Mouse (Mus musculus) neural tube, embryonic 11.5 days (tissue): ENCODE results near the gene Lgals9. TPM values are rescaled to one million over a fixed set of nuclear protein-coding genes. Genes with fewer than 3 reads are reported as not detected.

Experiments used
- ATAC-seq: fragments of 200-750 bp; cut with Nextera tagmentation; 2 replicates; pipeline ENCODE4 v1.8.0; 2017; ENCODE audit warnings: moderate number of reproducible peaks, mild to moderate bottlenecking, moderate TSS enrichment, moderate library complexity; ENCODE audit not compliant: insufficient read depth, low FRiP score, low TSS enrichment
- DNase-seq: peaks from one replicate; pipeline ENCODE4 v3.0.0-alpha.2; 2015; ENCODE audit warnings: low spot score
- H3K27ac ChIP-seq: fragments of 300-500 bp; sonication (generic); 2 replicates; pipeline ENCODE4 v1.5.1; 2014; ENCODE audit warnings: low read depth, mild to moderate bottlenecking, low read length
- H3K27me3 ChIP-seq: fragments of 300-500 bp; sonication (generic); 2 replicates; pipeline ENCODE4 v1.6.1; 2014; ENCODE audit warnings: mild to moderate bottlenecking, low read length, mixed read lengths; ENCODE audit not compliant: control insufficient read depth, insufficient read depth
- H3K36me3 ChIP-seq: fragments of 300-500 bp; sonication (generic); 2 replicates; pipeline ENCODE4 v1.6.1; 2014; ENCODE audit warnings: mild to moderate bottlenecking, low read length, moderate library complexity, mixed read lengths; ENCODE audit not compliant: control insufficient read depth, insufficient read depth
- H3K4me1 ChIP-seq: fragments of 300-500 bp; sonication (generic); 2 replicates; pipeline ENCODE4 v1.6.1; 2014; ENCODE audit warnings: low read length, mixed read lengths; ENCODE audit not compliant: control insufficient read depth, insufficient read depth
- H3K4me2 ChIP-seq: fragments of 300-500 bp; sonication (generic); 2 replicates; pipeline ENCODE4 v1.6.1; 2014; ENCODE audit warnings: low read depth, mild to moderate bottlenecking, moderate library complexity
- H3K4me3 ChIP-seq: fragments of 300-500 bp; sonication (generic); 2 replicates; pipeline ENCODE4 v1.5.1; 2014; ENCODE audit warnings: low read depth, low read length
- H3K9ac ChIP-seq: fragments of 300-500 bp; sonication (generic); 2 replicates; pipeline ENCODE4 v1.6.1; 2014; ENCODE audit warnings: mild to moderate bottlenecking, low read length
- H3K9me3 ChIP-seq: fragments of 300-500 bp; sonication (generic); 2 replicates; pipeline ENCODE4 v1.6.1; 2016; ENCODE audit warnings: low read length; ENCODE audit not compliant: control insufficient read depth
- WGBS: fragments of 180-500 bp; shearing (Covaris S2); extraction: QIAGEN DNeasy Blood & Tissue Kit; methylation state at CpG from one replicate; pipeline ENCODE4 v1.1.7; 2014; 5-methylcytosine and 5-hydroxymethylcytosine counted together
- polyA plus RNA-seq: library from polyadenylated mRNA; unstranded; fragments of >200 nt; fragmentation: Nextera tagmentation; extraction: Ambion mirVana; gene quantifications from 2 replicates; pipeline ENCODE4 v1.2.1, GENCODE M21; 2014

Gene Lgals9
- polyA plus RNA-seq, 1 experiment from 2014 or later: 5.9 TPM

- no peak overlapping the region for H3K4me2 ChIP-seq
- no peaks in the 10 kb centered on the region for H3K4me1 ChIP-seq
- no peak overlapping the region for H3K9ac ChIP-seq
- H3K4me3 ChIP-seq: no peak overlapping the region
- H3K9me3 ChIP-seq: no peaks in the 10 kb centered on the region
- peaks cover 2% of the 10 kb centered on the region; the same call in 1 of the 2 replicates for H3K36me3 ChIP-seq
- ATAC-seq: no peak
- no peak for DNase-seq
- H3K27me3 ChIP-seq: no peaks in the 10 kb centered on the region
- 82% methylated on average over 21 of the region's 21 CpGs for WGBS
- no peak overlapping the region for H3K27ac ChIP-seq
These were observed 35.8 kb upstream of the Lgals9 start for GRCm38 (mm10) chr11:79020535-79021045.

GRCm38 (mm10) chr11:79019839-79020534 lies 35.2 kb upstream of the Lgals9 start:
- ATAC-seq: no peak
- no peaks in the 10 kb centered on the region for H3K27me3 ChIP-seq
- no peak overlapping the region for H3K4me2 ChIP-seq
- H3K4me3 ChIP-seq: no peak overlapping the region
- H3K27ac ChIP-seq: no peak overlapping the region
- 87% methylated on average over 17 of the region's 17 CpGs for WGBS
- H3K36me3 ChIP-seq: peaks cover 2% of the 10 kb centered on the region; the same call in 1 of the 2 replicates
- no peaks in the 10 kb centered on the region for H3K9me3 ChIP-seq
- H3K9ac ChIP-seq: no peak overlapping the region
- DNase-seq: no peak
- no peaks in the 10 kb centered on the region for H3K4me1 ChIP-seq

DNA sequence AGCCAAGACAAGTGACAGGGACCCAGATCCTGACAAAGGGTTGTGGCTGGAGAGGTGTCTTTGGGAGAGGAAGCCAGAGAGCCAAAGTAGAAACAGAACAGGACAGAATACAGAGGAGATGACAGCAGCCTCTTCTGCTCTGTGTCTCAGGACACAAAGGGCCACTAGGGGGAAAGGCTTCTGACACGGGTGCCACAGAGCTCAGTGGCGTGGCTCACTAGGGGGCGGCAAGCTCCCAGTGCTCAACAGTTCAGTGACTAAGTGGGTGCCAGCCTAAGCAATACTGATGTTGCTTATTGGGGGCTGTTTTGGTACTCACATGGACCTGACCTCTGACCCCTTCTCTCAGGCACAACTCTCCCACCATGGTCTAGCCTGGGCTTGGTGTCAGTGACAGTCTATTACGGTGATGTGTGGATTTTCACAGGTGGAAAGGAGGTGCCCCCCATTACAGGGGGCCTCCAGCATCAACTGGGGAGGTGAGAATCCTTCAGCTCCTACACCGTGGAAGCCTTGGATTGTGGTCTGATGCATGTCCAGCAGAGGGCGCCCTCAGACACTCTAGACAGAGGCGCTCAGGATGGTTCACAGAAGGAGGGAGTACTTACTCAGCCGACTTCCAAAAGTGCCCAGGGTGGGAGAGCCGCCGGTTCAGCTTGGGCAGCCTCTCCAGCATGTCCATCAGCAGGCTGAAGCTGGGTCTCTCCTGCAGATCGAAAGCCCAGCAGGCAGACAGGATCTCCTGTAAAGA lies 34.4 kb upstream of the Lgals9 start:
- 57% methylated on average over 11 of the region's 11 CpGs for WGBS
- DNase-seq (peak; percentile 64), ATAC-seq (no peak)
- Histone ChIP-seq H3K9me3 (no peaks in the 10 kb centered on the region), H3K4me3 (no peak overlapping the region), H3K4me2 (no peak overlapping the region), H3K27me3 (no peaks in the 10 kb centered on the region), H3K27ac (no peak overlapping the region), H3K9ac (no peak overlapping the region), H3K4me1 (no peaks in the 10 kb centered on the region), H3K36me3 (peaks cover 2% of the 10 kb centered on the region; the same call in 1 of the 2 replicates)

DNA sequence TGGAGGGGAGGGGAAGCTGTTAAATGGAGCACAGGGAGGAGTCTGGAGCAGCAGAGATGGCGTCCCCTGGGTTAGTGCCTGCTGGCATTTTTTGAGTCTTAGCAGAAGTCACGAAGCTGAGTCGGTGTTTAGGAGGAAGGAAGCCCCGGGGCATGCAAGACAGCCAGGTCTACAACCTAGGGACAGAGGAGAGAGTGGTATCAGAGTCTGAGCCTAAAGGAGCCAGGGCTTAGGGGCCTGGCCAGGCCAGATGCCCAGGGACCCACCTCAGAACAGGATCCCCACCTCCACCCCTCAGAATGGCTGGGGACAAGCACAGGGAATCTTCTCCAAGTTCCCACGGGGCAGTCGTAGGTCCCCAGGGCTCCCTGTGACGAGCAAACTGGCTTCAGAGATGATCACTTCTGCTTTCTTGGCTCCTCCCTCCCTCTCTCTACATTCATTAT lies 32.4 kb upstream of the Lgals9 start:
- Histone ChIP-seq H3K4me2 (no peak overlapping the region), H3K27me3 (no peaks in the 10 kb centered on the region), H3K9me3 (no peaks in the 10 kb centered on the region), H3K36me3 (peaks cover 2% of the 10 kb centered on the region; the same call in 1 of the 2 replicates), H3K4me3 (no peak overlapping the region), H3K9ac (no peak overlapping the region), H3K4me1 (no peaks in the 10 kb centered on the region), H3K27ac (no peak overlapping the region)
- WGBS: 74% methylated on average over 7 of the region's 7 CpGs
- ATAC-seq (no peak), DNase-seq (no peak)

DNA sequence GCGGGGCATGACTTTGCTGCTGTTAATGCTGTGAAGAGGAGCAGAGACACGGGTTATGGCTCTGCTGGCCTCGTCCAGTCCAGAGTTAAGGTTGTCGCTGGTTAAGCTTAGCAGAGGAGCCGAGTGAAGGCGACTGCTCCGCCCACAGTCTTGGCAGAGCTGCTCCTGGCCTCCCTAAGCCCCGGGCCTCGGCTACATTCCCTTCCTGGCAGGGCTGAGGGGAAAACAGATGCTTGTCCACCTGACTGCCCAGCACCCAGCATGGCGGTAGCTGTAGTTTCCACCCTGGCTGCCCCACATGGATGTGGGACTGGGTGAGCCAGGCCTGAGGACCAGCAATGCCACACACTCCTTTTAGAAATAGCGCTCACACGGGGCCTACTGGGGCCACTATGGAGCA lies 31.5 kb upstream of the Lgals9 start:
- ATAC-seq (no peak), DNase-seq (no peak)
- Histone ChIP-seq H3K4me3 (no peak overlapping the region), H3K9ac (no peak overlapping the region), H3K36me3 (peaks cover 2% of the 10 kb centered on the region; the same call in 1 of the 2 replicates), H3K27me3 (no peaks in the 10 kb centered on the region), H3K27ac (no peak overlapping the region), H3K4me1 (no peaks in the 10 kb centered on the region), H3K9me3 (no peaks in the 10 kb centered on the region), H3K4me2 (no peak overlapping the region)
- WGBS: 63% methylated on average over 12 of the region's 12 CpGs

DNA sequence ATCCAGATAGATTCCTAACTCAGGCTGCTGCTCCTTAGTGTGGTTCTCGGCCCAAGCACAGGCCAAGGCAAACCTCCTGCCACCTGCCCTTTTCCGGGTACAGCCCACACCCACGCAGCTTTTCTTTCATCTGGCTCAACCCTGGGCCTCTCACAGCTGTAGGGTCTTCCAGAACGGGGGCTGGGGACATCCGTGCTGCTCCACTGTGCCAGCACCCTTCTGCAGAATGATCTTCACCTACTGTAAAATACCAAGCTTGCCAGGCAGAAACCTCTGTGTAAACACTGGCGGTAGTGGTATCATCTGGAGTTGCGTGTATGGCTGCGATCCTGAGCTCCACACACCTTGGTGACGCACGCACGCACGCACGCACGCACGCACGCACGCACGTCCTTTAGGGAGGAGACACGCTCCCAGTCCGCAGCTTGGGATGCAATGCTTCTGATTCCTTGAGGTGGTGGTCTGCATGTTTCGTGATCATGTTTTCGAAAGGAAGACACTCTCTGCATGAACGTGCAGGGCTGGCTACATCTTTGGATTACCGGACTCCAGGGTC lies 31.0 kb upstream of the Lgals9 start:
- Histone ChIP-seq H3K9me3 (no peaks in the 10 kb centered on the region), H3K4me3 (no peak overlapping the region), H3K36me3 (peaks cover 2% of the 10 kb centered on the region; the same call in 1 of the 2 replicates), H3K27ac (no peak overlapping the region), H3K4me1 (no peaks in the 10 kb centered on the region), H3K9ac (no peak overlapping the region), H3K27me3 (no peaks in the 10 kb centered on the region), H3K4me2 (no peak overlapping the region)
- 92% methylated on average over 24 of the region's 24 CpGs for WGBS
- no peak for ATAC-seq
- no peak for DNase-seq

DNA sequence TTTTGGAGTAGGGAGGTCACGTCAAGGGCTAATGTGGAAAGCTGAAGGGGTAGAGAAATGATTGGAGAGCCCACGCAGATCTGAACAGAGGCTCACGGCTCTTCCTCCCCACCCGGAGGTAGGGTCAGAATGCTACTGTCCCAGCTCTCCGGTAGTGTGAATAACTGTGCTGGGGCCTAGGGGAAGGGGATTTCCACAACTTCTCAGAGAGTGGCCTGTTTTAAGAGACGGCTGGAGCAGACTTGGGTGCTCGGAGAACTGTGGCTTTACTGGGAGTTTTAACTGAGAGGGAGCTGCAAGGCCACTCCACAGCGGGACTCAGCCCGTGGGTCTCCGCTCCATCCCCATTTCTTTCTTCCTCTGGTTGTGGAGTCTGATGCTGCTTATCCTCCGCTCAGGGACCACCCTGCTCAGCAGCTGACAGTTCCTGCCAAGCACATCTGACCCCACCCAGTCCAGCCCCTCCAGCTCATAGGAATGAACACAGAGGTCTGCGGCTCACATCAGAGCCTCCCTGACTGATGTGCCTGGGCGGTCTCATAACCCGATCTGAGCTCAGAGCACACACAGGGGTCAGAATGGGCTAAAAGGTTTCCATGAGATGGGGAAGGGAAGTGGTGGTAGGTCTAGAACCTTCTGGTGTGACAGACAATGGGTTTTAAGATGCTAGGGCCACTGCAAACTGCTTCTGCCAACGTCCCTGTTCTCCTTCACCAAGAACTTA lies 30.0 kb upstream of the Lgals9 start:
- H3K27ac ChIP-seq: no peak overlapping the region
- H3K36me3 ChIP-seq: peaks cover 2% of the 10 kb centered on the region; the same call in 1 of the 2 replicates
- H3K4me1 ChIP-seq: no peaks in the 10 kb centered on the region
- H3K4me3 ChIP-seq: no peak overlapping the region
- H3K27me3 ChIP-seq: no peaks in the 10 kb centered on the region
- 78% methylated on average over 15 of the region's 15 CpGs for WGBS
- no peak overlapping the region for H3K4me2 ChIP-seq
- no peaks in the 10 kb centered on the region for H3K9me3 ChIP-seq
- ATAC-seq: no peak
- H3K9ac ChIP-seq: no peak overlapping the region
- DNase-seq: no peak

DNA sequence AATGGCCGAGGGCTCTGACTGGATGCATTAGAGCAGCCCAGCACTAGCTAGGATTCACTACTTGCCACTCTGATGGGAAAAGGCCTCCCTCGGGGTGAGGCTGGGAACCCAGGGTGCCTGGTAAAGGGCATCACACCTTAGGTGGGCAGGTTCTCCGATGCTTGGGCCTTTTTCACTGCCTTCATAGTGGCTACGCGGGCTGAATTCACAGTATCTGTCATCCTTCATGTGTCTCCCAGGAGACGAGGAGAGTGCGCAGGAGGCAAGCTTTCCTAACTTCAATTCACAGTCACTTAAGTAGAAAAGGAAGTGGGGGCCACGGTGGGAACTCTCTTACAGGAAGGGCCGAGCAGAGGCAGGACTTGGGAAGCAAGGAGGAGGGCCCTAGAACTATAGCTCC lies 29.1 kb upstream of the Lgals9 start:
- no peaks in the 10 kb centered on the region for H3K9me3 ChIP-seq
- H3K4me2 ChIP-seq: no peak overlapping the region
- DNase-seq (no peak), ATAC-seq (no peak)
- H3K27me3 ChIP-seq: no peaks in the 10 kb centered on the region
- no peak overlapping the region for H3K4me3 ChIP-seq
- H3K4me1 ChIP-seq: no peaks in the 10 kb centered on the region
- no peak overlapping the region for H3K27ac ChIP-seq
- peaks cover 2% of the 10 kb centered on the region; the same call in 1 of the 2 replicates for H3K36me3 ChIP-seq
- WGBS: 72% methylated on average over 9 of the region's 9 CpGs
- H3K9ac ChIP-seq: no peak overlapping the region
